ENCODE assay signal across 7 mouse cellular contexts in genomic region chr6:53881235-53881606, GRCm38 (mm10).
DNase-seq lines count a peak whose midpoint lies in the region; ATAC-seq lines count a peak whose summit lies in the region.

No protein-coding gene starts in this region.

- 38% methylated on average over 5 of the region's 5 CpGs for WGBS in liver, embryonic 11.5 days
- WGBS in forebrain, embryonic 15.5 days: 8% methylated on average over 5 of the region's 5 CpGs
- WGBS in limb, embryonic 11.5 days: 44% methylated on average over 5 of the region's 5 CpGs
- WGBS in stomach, embryonic 14.5 days: 39% methylated on average over 5 of the region's 5 CpGs

- DNase-seq in liver, embryonic 11.5 days (ENCODE audit: low spot score): no peak
- no peak for DNase-seq in liver
- DNase-seq in limb, embryonic 11.5 days (ENCODE audit: low spot score): no peak
- DNase-seq in cerebellum, adult 11-12 months: no peak
- DNase-seq in adrenal gland, adult 2 months: no peak

- no peaks in the 10 kb centered on the region for H3K36me3 ChIP-seq in liver, embryonic 11.5 days (ENCODE audit: control insufficient read depth, insufficient read depth, low read length)
- H3K36me3 ChIP-seq in forebrain, embryonic 15.5 days: no peaks in the 10 kb centered on the region
- H3K36me3 ChIP-seq in limb, embryonic 11.5 days (ENCODE audit: control insufficient read depth, insufficient read depth, low read length): no peaks in the 10 kb centered on the region
- no peaks in the 10 kb centered on the region for H3K36me3 ChIP-seq in stomach, embryonic 14.5 days (ENCODE audit: control insufficient read depth, insufficient read depth, low read length)

- no peak for ATAC-seq in liver, embryonic 11.5 days (replicated peaks; ENCODE audit: low FRiP score)
- peak; percentile 13; the same call in 1 of the 2 replicates for ATAC-seq in forebrain, embryonic 15.5 days (replicated peaks)
- ATAC-seq in limb, embryonic 11.5 days (ENCODE audit: insufficient number of reproducible peaks, low FRiP score, low TSS enrichment, low read depth): no peak
- no peak for ATAC-seq in stomach, embryonic 14.5 days (ENCODE audit: insufficient number of reproducible peaks, insufficient read depth, low FRiP score, low read depth)

- H3K4me1 ChIP-seq in liver, embryonic 11.5 days (replicated peaks; ENCODE audit: control insufficient read depth, insufficient read depth, low read length): no peaks in the 10 kb centered on the region
- H3K4me1 ChIP-seq in forebrain, embryonic 15.5 days: peaks cover 20% of the 10 kb centered on the region
- peaks cover 12% of the 10 kb centered on the region for H3K4me1 ChIP-seq in limb, embryonic 11.5 days (ENCODE audit: control insufficient read depth, insufficient read depth, low read length)
- 0 out of 2 replicates have a peak, but pooled peaks cover 5% of the 10 kb centered on the region for H3K4me1 ChIP-seq in stomach, embryonic 14.5 days (ENCODE audit: control insufficient read depth, insufficient read depth, low read length)

- H3K4me2 ChIP-seq in liver, embryonic 11.5 days: peak overlapping the region; percentile 46
- H3K4me2 ChIP-seq in forebrain, embryonic 15.5 days (replicated peaks): peak overlapping the region; percentile 46
- H3K4me2 ChIP-seq in limb, embryonic 11.5 days (ENCODE audit: low read depth, severe bottlenecking): no peak overlapping the region
- peak overlapping the region; percentile 15; the same call in 1 of the 2 replicates for H3K4me2 ChIP-seq in stomach, embryonic 14.5 days (replicated peaks; ENCODE audit: low read depth, low read length)

- no peaks in the 10 kb centered on the region; the same call in 1 of the 2 replicates for H3K27me3 ChIP-seq in liver, embryonic 11.5 days (replicated peaks; ENCODE audit: control insufficient read depth, insufficient read depth, low read length)
- no peaks in the 10 kb centered on the region for H3K27me3 ChIP-seq in forebrain, embryonic 15.5 days
- no peaks in the 10 kb centered on the region for H3K27me3 ChIP-seq in limb, embryonic 11.5 days (ENCODE audit: control insufficient read depth, insufficient read depth, low read length)
- no peaks in the 10 kb centered on the region for H3K27me3 ChIP-seq in stomach, embryonic 14.5 days (ENCODE audit: control insufficient read depth, insufficient read depth, low read length)

- no peaks in the 10 kb centered on the region for H3K9me3 ChIP-seq in liver, embryonic 11.5 days (ENCODE audit: control insufficient read depth, low read length)
- H3K9me3 ChIP-seq in forebrain, embryonic 15.5 days: no peaks in the 10 kb centered on the region
- no peaks in the 10 kb centered on the region for H3K9me3 ChIP-seq in limb, embryonic 11.5 days (ENCODE audit: control insufficient read depth, low read length)
- H3K9me3 ChIP-seq in stomach, embryonic 14.5 days (ENCODE audit: control insufficient read depth, low read depth, low read length): no peaks in the 10 kb centered on the region

- H3K27ac ChIP-seq in liver, embryonic 11.5 days (ENCODE audit: low read depth, low read length): no peak overlapping the region
- peak overlapping the region; percentile 51; the same call in 1 of the 2 replicates for H3K27ac ChIP-seq in forebrain, embryonic 15.5 days (replicated peaks)
- no peak overlapping the region for H3K27ac ChIP-seq in limb, embryonic 11.5 days (replicated peaks; ENCODE audit: low read depth, low read length)
- H3K27ac ChIP-seq in stomach, embryonic 14.5 days (ENCODE audit: low read length): peak overlapping the region; percentile 3; the same call in 1 of the 2 replicates

- H3K4me3 ChIP-seq in liver, embryonic 11.5 days (ENCODE audit: low read depth, low read length): no peak overlapping the region
- H3K4me3 ChIP-seq in forebrain, embryonic 15.5 days: peak overlapping the region; percentile 31
- no peak overlapping the region for H3K4me3 ChIP-seq in limb, embryonic 11.5 days (ENCODE audit: low read depth, low read length)
- H3K4me3 ChIP-seq in stomach, embryonic 14.5 days (ENCODE audit: low read depth, low read length): no peak overlapping the region

- no peak overlapping the region for H3K9ac ChIP-seq in liver, embryonic 11.5 days (ENCODE audit: low read depth, low read length)
- 0 out of 2 replicates have a peak overlapping the region, but pooled peaks have one; percentile 33 for H3K9ac ChIP-seq in forebrain, embryonic 15.5 days (replicated peaks)
- peak overlapping the region; percentile 27; the same call in 1 of the 2 replicates for H3K9ac ChIP-seq in limb, embryonic 11.5 days (ENCODE audit: low read length)
- H3K9ac ChIP-seq in stomach, embryonic 14.5 days (replicated peaks; ENCODE audit: low read depth, low read length): no peak overlapping the region

Comparison
In these comparisons a context has a peak if more than half of its experiments do, and no peak if none do; other contexts are left out.
1. H3K27ac ChIP-seq: peak in forebrain, embryonic 15.5 days (single experiment) and stomach, embryonic 14.5 days (single experiment); none in liver, embryonic 11.5 days (single experiment) and limb, embryonic 11.5 days (single experiment).
2. H3K9ac ChIP-seq: peak in forebrain, embryonic 15.5 days (single experiment) and limb, embryonic 11.5 days (single experiment); none in liver, embryonic 11.5 days (single experiment) and stomach, embryonic 14.5 days (single experiment).